Mouse (Mus musculus): ENCODE measurements around the gene Rnf144b.

DNA sequence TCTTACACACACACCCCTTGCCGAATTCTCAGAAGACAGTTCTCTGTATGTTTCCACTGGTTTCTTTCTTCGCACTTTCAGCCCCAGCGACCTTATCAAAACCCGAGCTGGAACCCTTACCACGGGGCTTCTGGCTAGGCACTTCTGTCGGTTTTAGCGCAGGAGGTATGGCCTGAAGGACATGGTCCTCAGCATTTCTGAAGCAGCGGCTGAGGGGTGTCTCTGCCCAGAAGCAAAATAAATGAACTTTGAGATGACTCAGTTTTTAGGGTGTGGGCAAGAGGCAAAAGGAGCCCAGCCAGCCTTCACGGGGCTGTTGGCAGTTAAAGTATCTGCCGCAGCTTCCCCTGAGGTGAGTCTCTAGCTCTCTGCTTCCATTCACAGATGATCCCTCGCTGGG is 72.2 kb downstream of the Rnf144b start:
- TF ChIP-seq GATA1 (IDR thresholded peaks at IDR 0.05; ENCODE audit: borderline replicate concordance, low read length) (no peak), CTCF (IDR thresholded peaks at IDR 0.05; ENCODE audit: low read depth, low read length) (no peak)
